Mouse (Mus musculus) E14TG2a.4 (cell line): ENCODE measurements around the gene Mcoln3.

Experiments used
- H3K27me3 ChIP-seq: 2 replicates; pipeline ENCODE4 v1.6.1; 2014; ENCODE audit warnings: low read length, control low read depth; ENCODE audit not compliant: insufficient read depth
- H3K36me3 ChIP-seq: 2 replicates; pipeline ENCODE4 v1.6.1; 2014; ENCODE audit warnings: low read length, control low read depth; ENCODE audit not compliant: insufficient read depth
- H3K4me1 ChIP-seq: replicated peaks from 2 replicates; pipeline ENCODE4 v1.6.1; 2014; ENCODE audit warnings: low read depth, low read length, control low read depth
- H3K4me3 ChIP-seq: replicated peaks from 2 replicates; pipeline ENCODE4 v1.5.1; 2014; ENCODE audit warnings: mild to moderate bottlenecking, low read length
- H3K9me3 ChIP-seq: 2 replicates; pipeline ENCODE4 v1.6.1; 2014; ENCODE audit warnings: low read length, control low read depth
- CTCF ChIP-seq: conservative IDR thresholded peaks from 2 replicates; pipeline ENCODE4 v1.5.1; 2014; ENCODE audit warnings: low read length
- NANOG ChIP-seq: IDR thresholded peaks from 2 replicates; pipeline ENCODE4 v1.6.1; 2014; ENCODE audit warnings: borderline replicate concordance, low read length, mixed read lengths
- POU5F1 ChIP-seq: IDR thresholded peaks from 2 replicates; pipeline ENCODE4 v1.6.1; 2014; ENCODE audit warnings: low read length, borderline replicate concordance

Mcoln3 gene

DNA sequence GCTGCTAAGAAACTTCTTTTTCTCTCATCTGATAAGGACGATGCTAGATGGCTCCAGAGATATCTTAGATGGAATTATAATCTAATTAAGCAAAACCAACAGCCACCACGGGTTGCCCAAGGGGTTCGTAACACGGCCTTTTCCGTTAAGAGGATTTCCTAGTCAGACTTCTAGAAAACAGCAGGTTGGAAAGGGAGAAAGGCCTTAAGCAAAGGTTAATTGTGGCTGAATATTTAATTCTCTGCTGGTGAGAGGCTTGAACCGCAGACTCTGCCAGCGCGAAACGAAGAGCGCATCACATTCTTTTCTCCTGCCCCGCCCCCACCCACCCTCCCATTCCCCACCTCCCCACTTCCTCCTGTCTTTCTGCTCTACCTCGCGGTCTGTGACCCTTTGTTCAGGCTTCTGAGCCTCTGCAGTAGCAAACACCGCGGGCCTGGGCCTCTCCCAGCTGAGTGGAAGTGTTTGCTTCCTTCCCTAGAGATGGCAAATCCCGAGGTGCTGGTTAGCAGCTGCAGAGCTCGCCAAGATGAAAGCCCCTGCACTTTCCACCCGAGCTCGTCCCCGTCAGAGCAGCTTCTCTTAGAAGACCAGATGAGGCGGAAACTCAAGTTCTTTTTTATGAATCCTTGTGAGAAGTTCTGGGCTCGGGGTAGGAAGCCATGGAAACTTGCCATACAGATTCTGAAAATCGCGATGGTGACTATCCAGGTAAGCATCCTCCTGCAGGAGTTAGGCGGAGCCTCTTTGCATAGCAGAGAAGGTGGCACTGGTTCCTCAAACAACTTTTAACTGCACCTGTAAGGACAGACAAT, 4.3 kb downstream of the Mcoln3 start:
- H3K36me3 ChIP-seq, result no peaks in the 10 kb centered on the region
- peak overlapping the region; percentile 55 for H3K4me3 ChIP-seq
- no peak for TF ChIP-seq NANOG
- no peak for TF ChIP-seq POU5F1
- no peak for TF ChIP-seq CTCF
- H3K9me3 ChIP-seq, result no peaks in the 10 kb centered on the region
- peaks cover 19% of the 10 kb centered on the region for H3K27me3 ChIP-seq
- peaks cover 9% of the 10 kb centered on the region for H3K4me1 ChIP-seq

DNA sequence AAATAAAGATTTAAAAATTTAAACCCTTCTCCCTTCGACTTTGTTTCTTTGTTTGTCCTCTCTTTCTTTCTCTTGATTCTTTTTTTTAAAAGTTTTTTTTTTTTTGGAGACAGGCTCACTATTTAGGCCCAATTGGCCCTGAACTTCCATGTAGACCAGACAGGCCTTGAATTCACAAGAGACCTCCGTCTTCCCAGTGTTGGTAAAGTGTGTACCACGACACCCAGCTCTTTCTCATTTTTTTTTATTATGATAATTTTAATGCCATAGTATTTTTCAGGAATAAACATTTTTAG, 4.8 kb downstream of the Mcoln3 start:
- H3K4me3 ChIP-seq, result peak overlapping the region; percentile 55
- no peak for TF ChIP-seq NANOG
- no peak for TF ChIP-seq POU5F1
- TF ChIP-seq CTCF, result no peak
- peaks cover 5% of the 10 kb centered on the region for H3K4me1 ChIP-seq
- peaks cover 14% of the 10 kb centered on the region for H3K27me3 ChIP-seq
- H3K36me3 ChIP-seq, result no peaks in the 10 kb centered on the region
- no peaks in the 10 kb centered on the region for H3K9me3 ChIP-seq

DNA sequence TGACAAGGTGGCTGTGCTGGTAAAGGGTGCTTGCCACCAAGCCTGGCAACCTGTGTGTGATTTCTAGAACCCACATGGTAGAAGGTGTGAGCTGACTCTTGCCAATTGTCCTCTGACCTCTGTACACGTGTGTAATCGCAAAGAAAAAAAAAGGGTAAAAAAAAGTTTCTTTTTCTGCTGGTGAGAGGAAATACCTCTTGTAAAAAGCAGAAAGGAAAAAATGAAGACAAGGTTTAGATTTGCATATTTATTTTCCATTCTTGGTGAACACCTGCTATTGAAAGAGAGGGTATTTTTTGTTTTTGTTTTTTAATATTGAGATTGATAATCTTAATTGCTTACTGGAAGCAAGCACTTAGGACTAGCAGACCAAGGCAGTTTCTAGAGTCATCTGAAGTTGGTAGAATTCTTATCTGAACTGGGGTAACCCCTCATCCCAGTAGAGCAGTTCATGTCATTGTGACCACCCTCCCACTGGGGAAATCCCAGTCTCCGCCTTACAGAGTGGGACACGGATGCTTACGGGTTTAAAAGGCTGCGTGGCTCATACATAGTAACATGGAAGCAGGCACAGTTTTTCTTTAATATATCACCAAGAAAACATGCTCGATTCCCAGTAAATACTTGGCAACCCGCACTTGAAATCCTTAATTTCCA, 5.7 kb downstream of the Mcoln3 start:
- Histone ChIP-seq H3K9me3 (no peaks in the 10 kb centered on the region), H3K4me1 (peaks cover 2% of the 10 kb centered on the region; the same call in 1 of the 2 replicates), H3K4me3 (no peak overlapping the region), H3K36me3 (no peaks in the 10 kb centered on the region), H3K27me3 (peaks cover 9% of the 10 kb centered on the region; the same call in 1 of the 2 replicates)
- TF ChIP-seq POU5F1 (no peak), CTCF (no peak), NANOG (no peak)

DNA sequence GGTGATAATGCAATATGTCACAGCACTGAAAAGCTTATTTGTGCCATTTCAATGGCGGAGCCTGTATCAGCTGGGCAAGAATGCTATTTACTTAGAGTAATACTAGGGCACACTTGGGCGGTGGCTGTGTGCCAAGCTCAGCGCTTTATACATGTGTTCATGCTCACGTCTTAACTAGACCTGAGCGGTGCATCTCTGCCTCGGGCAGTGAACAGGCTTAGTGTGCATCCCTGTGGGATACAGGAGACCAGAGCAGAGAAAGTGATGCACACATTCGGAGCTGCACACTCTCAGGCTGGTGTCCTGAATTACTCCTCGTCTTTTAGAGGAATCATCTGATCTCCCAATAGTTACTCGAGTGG, 6.2 kb downstream of the Mcoln3 start:
- Histone ChIP-seq H3K9me3 (no peaks in the 10 kb centered on the region), H3K27me3 (peaks cover 10% of the 10 kb centered on the region; the same call in 1 of the 2 replicates), H3K4me3 (no peak overlapping the region), H3K36me3 (no peaks in the 10 kb centered on the region), H3K4me1 (peaks cover 2% of the 10 kb centered on the region; the same call in 1 of the 2 replicates)
- TF ChIP-seq NANOG, result no peak
- no peak for TF ChIP-seq POU5F1
- TF ChIP-seq CTCF, result no peak

DNA sequence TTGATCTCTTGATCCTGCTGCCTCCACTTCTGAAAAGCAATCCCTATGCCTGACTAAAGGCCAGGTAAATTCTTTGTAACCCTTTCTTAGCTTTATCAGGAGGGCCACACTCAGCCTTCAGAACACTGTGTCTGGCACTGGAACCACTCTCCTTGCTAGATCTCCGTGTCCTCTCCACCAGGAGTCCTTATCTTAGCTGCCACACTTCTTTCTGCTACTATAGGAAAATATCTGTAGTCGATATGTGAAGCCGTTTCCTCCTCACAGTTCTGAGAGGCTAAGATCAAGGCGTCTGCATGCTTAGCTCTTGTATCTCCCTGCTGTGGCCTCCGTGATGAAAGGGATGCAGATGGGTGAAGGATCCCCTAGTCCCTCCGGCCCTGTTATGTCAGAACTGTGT, 10.0 kb downstream of the Mcoln3 start:
- no peaks in the 10 kb centered on the region for H3K9me3 ChIP-seq
- H3K4me3 ChIP-seq, result no peak overlapping the region
- no peaks in the 10 kb centered on the region for H3K4me1 ChIP-seq
- H3K27me3 ChIP-seq, result peaks cover 22% of the 10 kb centered on the region
- H3K36me3 ChIP-seq, result no peaks in the 10 kb centered on the region
- TF ChIP-seq POU5F1, result no peak
- TF ChIP-seq NANOG, result no peak
- no peak for TF ChIP-seq CTCF

DNA sequence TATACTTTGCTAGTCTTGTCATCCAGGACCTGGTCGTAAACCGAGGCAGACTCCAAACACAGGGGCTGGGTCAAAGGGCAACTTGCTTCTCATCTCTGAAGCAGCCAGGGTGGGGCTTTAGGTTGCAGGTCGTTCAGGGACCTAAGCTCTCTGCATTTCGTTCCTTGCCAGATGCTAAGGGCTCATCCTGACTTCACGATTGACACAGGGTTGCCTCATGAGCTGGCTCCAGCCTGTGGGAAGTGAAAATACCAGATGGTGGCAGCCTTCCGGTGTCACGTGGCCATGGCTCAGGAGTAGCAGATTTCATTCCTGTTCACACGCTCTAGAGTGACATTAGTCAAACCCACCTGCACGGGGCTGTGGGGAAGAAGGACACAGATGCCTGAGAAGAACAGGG, 17.6 kb downstream of the Mcoln3 start:
- H3K4me3 ChIP-seq, result no peak overlapping the region
- no peak for TF ChIP-seq POU5F1
- TF ChIP-seq CTCF, result no peak
- TF ChIP-seq NANOG, result no peak
- peaks cover 8% of the 10 kb centered on the region for H3K27me3 ChIP-seq
- H3K9me3 ChIP-seq, result peaks cover 12% of the 10 kb centered on the region
- no peaks in the 10 kb centered on the region for H3K36me3 ChIP-seq
- no peaks in the 10 kb centered on the region for H3K4me1 ChIP-seq

DNA sequence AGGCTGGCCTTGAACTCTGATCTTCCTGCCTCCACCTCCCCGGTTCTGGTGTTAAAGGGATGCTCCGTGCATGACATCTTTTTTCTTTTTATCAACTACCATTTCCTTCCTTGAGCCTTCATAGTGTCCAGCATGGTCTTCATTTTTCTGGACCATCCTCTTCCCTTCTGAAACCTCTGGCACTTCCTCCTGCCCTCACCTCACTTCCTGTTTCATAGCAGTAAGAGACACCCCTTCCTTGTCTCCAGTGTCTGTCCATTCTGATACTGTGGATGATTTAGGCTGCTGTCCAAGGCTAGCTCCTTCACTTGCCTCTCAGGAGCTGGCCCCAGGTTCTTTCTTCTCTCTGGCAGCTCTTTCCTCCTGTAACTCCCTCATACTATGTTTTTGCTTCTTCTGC, 18.2 kb downstream of the Mcoln3 start:
- Histone ChIP-seq H3K36me3 (no peaks in the 10 kb centered on the region), H3K9me3 (peaks cover 12% of the 10 kb centered on the region), H3K4me1 (no peaks in the 10 kb centered on the region), H3K4me3 (no peak overlapping the region), H3K27me3 (peaks cover 11% of the 10 kb centered on the region)
- no peak for TF ChIP-seq CTCF
- TF ChIP-seq NANOG, result no peak
- TF ChIP-seq POU5F1, result no peak

DNA sequence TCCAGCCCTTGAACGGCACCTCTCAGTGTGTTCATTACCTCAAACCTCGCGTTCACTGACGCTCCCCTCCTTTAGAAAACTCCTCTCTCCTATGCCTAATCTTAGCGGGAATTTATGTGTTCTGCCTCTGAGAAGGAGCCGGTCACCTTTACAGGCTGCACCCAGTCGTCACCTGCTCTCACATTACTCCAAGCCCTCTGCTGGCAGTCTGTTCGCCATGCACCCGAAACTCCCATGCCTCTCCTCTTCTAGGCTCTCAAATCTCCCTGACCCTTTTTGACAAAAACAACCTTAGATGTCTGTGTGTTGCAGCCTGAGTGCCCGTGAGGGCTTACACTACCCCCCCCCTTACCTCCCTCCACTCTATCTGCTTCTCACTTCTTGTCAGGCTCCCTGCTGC, 19.2 kb downstream of the Mcoln3 start:
- H3K4me3 ChIP-seq, result no peak overlapping the region
- no peak for TF ChIP-seq CTCF
- no peak for TF ChIP-seq POU5F1
- TF ChIP-seq NANOG, result no peak
- H3K36me3 ChIP-seq, result no peaks in the 10 kb centered on the region
- H3K4me1 ChIP-seq, result no peaks in the 10 kb centered on the region
- H3K9me3 ChIP-seq, result peaks cover 12% of the 10 kb centered on the region
- peaks cover 11% of the 10 kb centered on the region for H3K27me3 ChIP-seq
